In the genomic region with DNA sequence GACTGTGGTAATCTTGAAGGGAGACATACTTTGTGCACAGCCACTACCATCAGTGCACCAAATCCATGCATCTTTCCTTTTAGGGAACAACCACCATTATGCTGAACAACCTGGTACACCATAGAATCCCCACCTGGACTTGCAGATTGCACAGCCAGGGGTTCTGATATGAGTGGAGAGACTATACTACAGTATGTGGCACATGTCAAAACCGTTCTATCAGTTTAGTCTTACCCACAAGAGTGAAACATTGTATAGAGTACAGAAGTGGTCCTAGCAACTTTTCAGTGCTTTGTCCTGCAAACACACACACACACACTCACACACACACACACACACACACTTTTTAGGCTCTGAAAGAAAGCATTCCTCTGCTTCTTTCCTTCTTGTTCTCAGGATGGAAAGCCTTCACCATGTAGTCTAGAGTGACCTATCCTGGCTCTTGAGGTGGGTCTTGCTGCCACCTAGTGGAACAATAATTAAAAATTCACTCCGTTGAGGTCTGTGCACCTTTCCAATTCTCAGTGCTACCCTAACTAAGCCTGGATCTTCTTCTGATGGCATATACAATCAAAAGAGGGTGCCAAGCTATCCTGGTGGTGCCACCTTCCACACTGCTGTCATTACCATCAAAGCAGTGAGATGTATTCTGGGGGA, we compare ENCODE assay signal across 9 mouse cellular contexts. TPM values are rescaled to one million over a fixed set of nuclear protein-coding genes. Genes with fewer than 3 reads are reported as not detected.
A peak's percentile ranks its signal among the peaks of the same experiment; 100 is the strongest.
DNase-seq lines count a peak whose midpoint lies in the region; ATAC-seq and TF ChIP-seq lines count a peak whose summit lies in the region.
"Had no signal": no experiment of that assay in that cellular context is flagged by ENCODE, and none has a peak within 500 bp of the region (broad histone marks: within the 10 kb centered on the region; RNA-seq: fewer than 3 reads in every experiment).

No protein-coding gene starts in this region.

- DNase-seq in adrenal gland, postnatal 14 days, result peak; percentile 38
- no peak for DNase-seq in adrenal gland, postnatal 4 days (ENCODE audit: low spot score in 2 of 2)
- DNase-seq in right cerebral cortex, adult 18-20 months, result peak; percentile 39
- DNase-seq in right cerebral cortex, postnatal 4 days, result no peak
- peak; percentile 57 to 73 for DNase-seq in kidney, postnatal 36 days
- peak; percentile 75 for DNase-seq in midbrain, postnatal 0 days (ENCODE audit: low spot score)
- DNase-seq in spleen, adult 12 weeks (ENCODE audit: low spot score), result no peak

- H3K9ac ChIP-seq in heart, embryonic 15.5 days, result no peak overlapping the region
- no peak overlapping the region for H3K9ac ChIP-seq in midbrain, postnatal 0 days (replicated peaks; ENCODE audit: low read length, poor library complexity, severe bottlenecking)

- H3K27me3 ChIP-seq in heart, embryonic 15.5 days, result no peaks in the 10 kb centered on the region
- H3K27me3 ChIP-seq in midbrain, postnatal 0 days (ENCODE audit: insufficient read depth, low read length), result no peaks in the 10 kb centered on the region

- peaks cover 6% of the 10 kb centered on the region; the same call in 1 of the 2 replicates for H3K4me1 ChIP-seq in heart, embryonic 15.5 days (replicated peaks)
- H3K4me1 ChIP-seq in midbrain, postnatal 0 days (ENCODE audit: insufficient read depth, low read length), result no peaks in the 10 kb centered on the region

- no peaks in the 10 kb centered on the region for H3K9me3 ChIP-seq in heart, embryonic 15.5 days (replicated peaks)
- H3K9me3 ChIP-seq in midbrain, postnatal 0 days (ENCODE audit: low read length), result no peaks in the 10 kb centered on the region

- peak; percentile 86 for TF ChIP-seq CTCF in midbrain, postnatal 0 days (IDR thresholded peaks at IDR 0.05)

- no peak overlapping the region for H3K4me2 ChIP-seq in heart, embryonic 15.5 days
- no peak overlapping the region for H3K4me2 ChIP-seq in midbrain, postnatal 0 days (ENCODE audit: low read depth, low read length, poor library complexity, severe bottlenecking)

- ATAC-seq in heart, embryonic 15.5 days (replicated peaks; ENCODE audit: insufficient number of reproducible peaks, insufficient read depth, low FRiP score, low read depth), result peak; percentile 70; the same call in 1 of the 2 replicates
- ATAC-seq in midbrain, postnatal 0 days (ENCODE audit: low FRiP score), result peak; percentile 85

- 49% methylated on average over 2 of the region's 2 CpGs for WGBS in heart, embryonic 15.5 days
- WGBS in midbrain, postnatal 0 days, result 50% methylated on average over 2 of the region's 2 CpGs

- H3K27ac ChIP-seq in heart, embryonic 15.5 days, result no peak overlapping the region
- H3K27ac ChIP-seq in midbrain, postnatal 0 days (ENCODE audit: low read depth, low read length), result no peak overlapping the region

- H3K4me3 ChIP-seq in heart, embryonic 15.5 days, result no peak overlapping the region
- no peak overlapping the region for H3K4me3 ChIP-seq in midbrain, postnatal 0 days (ENCODE audit: low read depth, low read length)
- H3K4me3 ChIP-seq: myocyte had no signal

- H3K36me3 ChIP-seq in heart, embryonic 15.5 days, result no peaks in the 10 kb centered on the region
- H3K36me3 ChIP-seq in midbrain, postnatal 0 days (ENCODE audit: insufficient read depth, low read length), result no peaks in the 10 kb centered on the region

RNA-seq across cellular contexts. Expression of a gene that starts 5.5 kb away (rescaled TPM):
- not detected in 2 replicates for total RNA-seq in adrenal gland, postnatal 14 days (2021)
- 10 to 100 TPM in 1 of 2 experiments, under 1 TPM in 1; 0.96 to 31.1 TPM for total RNA-seq in adrenal gland, postnatal 4 days (2021)
- not detected in 2 replicates for polyA plus RNA-seq in heart, embryonic 15.5 days (2015; fragmentation: Nextera tagmentation; extraction: Ambion mirVana)
- total RNA-seq in midbrain, postnatal 0 days (2014; rRNA removed), result not detected in 2 replicates
- polyA plus RNA-seq in midbrain, postnatal 0 days (2015; fragmentation: Nextera tagmentation; extraction: Ambion mirVana), result not detected in 2 replicates
- polyA plus RNA-seq: myocyte had no signal

RNA-seq across cellular contexts. Expression of a gene that starts 10.9 kb away (rescaled TPM):
- 1.1 TPM in 1 of 2 replicates, not detected in the other for total RNA-seq in adrenal gland, postnatal 14 days (2021)
- under 1 TPM; 0.36 to 0.65 TPM for total RNA-seq in adrenal gland, postnatal 4 days (2021)
- 0.30 and 0.79 TPM in 2 replicates for polyA plus RNA-seq in heart, embryonic 15.5 days (2015; fragmentation: Nextera tagmentation; extraction: Ambion mirVana)
- not detected in 2 replicates for total RNA-seq in midbrain, postnatal 0 days (2014; rRNA removed)
- polyA plus RNA-seq in midbrain, postnatal 0 days (2015; fragmentation: Nextera tagmentation; extraction: Ambion mirVana), result not detected in 2 replicates

RNA-seq across cellular contexts. Expression of a gene that starts 15.1 kb away (rescaled TPM):
- total RNA-seq in adrenal gland, postnatal 14 days (2021), result 216 and 263 TPM in 2 replicates
- total RNA-seq in adrenal gland, postnatal 4 days (2021), result 100 to 1,000 TPM; 135 to 141 TPM
- polyA plus RNA-seq in heart, embryonic 15.5 days (2015; fragmentation: Nextera tagmentation; extraction: Ambion mirVana), result 41.6 and 44.6 TPM in 2 replicates
- total RNA-seq in midbrain, postnatal 0 days (2014; rRNA removed), result 281 and 333 TPM in 2 replicates
- polyA plus RNA-seq in midbrain, postnatal 0 days (2015; fragmentation: Nextera tagmentation; extraction: Ambion mirVana), result 276 and 278 TPM in 2 replicates

RNA-seq across cellular contexts. Expression of a gene that starts 59.8 kb away (rescaled TPM):
- not detected in 2 replicates for total RNA-seq in adrenal gland, postnatal 14 days (2021)
- total RNA-seq in adrenal gland, postnatal 4 days (2021), result not detected
- not detected in 2 replicates for polyA plus RNA-seq in heart, embryonic 15.5 days (2015; fragmentation: Nextera tagmentation; extraction: Ambion mirVana)
- total RNA-seq in midbrain, postnatal 0 days (2014; rRNA removed), result 0.24 TPM in 1 of 2 replicates, not detected in the other
- 0.15 and 0.34 TPM in 2 replicates for polyA plus RNA-seq in midbrain, postnatal 0 days (2015; fragmentation: Nextera tagmentation; extraction: Ambion mirVana)
- polyA plus RNA-seq: myocyte had no signal

Comparison
In these comparisons a context has a peak if more than half of its experiments do, and no peak if none do; other contexts are left out.
1. DNase-seq: peak in adrenal gland, postnatal 14 days (single experiment), right cerebral cortex, adult 18-20 months (single experiment), kidney, postnatal 36 days (2 of 2) and midbrain, postnatal 0 days (single experiment); none in adrenal gland, postnatal 4 days (0 of 2), right cerebral cortex, postnatal 4 days (single experiment) and spleen, adult 12 weeks (single experiment).